Mouse (Mus musculus): ENCODE measurements at regions not wholly inside any gene's neighbourhood (a gene's known extent, or its start where the extent isn't known, plus 50 kb on each side); places are given as distances from the start of the nearest gene placed in this dataset.

DNA sequence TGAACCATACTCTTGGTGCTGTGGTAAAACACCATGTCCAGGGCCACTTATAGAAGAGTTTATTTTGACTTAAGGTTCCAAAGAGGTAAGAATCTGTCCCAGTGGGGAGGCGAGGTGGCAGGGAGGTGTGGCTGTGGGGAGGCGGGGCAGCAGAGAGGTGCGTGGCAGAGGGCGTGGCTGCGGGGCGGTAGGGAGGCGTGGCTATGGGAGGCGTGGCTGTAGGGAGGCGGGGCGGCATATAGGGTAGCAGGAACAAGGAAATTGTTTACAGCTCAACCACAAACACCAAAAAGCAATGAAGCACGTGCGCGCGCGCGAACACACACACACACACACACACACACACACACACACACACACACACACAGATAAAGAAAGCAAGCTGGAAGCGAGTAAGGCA lies 62.0 kb upstream of the Ccdc60 start:
- peak; percentile 47 for DNase-seq (ENCODE audit: low spot score)

DNA sequence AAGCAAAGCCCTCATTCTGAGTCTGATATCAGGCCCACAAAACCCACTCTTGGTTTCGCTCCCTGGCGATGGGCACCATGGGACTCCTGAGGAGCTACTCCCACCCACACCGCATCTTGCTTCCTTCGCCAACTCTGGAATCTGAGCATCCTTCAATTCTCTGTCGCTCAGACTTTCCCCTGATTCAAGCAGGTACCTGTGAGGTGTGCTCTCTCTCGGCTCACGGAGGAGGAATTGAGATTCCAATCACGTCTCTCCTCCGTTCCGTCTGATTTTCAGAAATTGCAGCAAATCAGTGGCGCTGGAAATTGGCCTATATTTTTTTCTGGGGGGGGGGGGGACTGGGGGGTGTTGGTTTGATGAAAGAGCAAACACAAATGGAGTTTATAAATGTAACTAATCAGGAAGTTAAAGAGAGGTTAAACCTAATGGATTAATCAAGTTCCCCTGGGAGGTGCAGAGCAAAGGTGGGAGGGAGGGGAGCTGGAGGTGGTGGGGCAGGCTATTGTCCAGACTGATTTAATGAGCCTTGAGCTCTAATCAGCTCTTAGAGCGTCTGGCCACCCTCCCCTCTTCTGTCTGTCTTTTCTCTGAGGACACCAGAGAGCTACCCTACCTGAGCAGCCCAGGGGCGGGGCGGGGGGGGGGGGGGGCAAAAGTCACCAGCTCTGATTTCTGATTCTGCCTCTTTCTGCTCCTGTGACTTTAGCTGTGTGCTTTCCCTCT lies 53.6 kb upstream of the Ccdc60 start:
- DNase-seq (ENCODE audit: low spot score) = no peak

GRCm38 (mm10) chr5:116339501-116339900 lies 50.7 kb upstream of the Ccdc60 start:
- DNase-seq (ENCODE audit: low spot score) = no peak
